Mouse (Mus musculus) frontal cortex, postnatal 25 days (tissue): ENCODE results near the gene Zfyve28.

ENCODE experiments used
- DNase-seq, 2 experiments: peaks; one replicate each; pipeline ENCODE4 v3.0.0; 2022; ENCODE audit warnings: low spot score in 2 of 2

Gene Zfyve28

DNA sequence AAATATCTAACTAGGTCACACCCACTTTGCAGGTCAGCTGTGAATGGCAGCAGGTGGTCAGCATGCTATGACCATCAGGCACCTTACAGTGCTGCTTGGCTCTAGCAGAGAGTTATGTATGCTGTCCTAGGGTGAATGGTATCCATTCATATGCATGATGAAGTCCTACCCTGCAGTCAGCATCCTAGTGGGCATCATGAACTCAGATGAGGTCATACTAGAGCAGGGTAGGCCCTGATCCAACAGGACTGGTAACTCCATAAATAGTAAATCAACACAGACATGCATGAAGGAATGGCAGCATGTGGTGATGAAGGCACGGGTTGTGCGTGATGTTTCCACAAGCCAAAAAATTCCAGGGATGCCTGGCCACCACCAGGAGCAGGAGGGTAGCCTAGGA lies 82.5 kb downstream of the Zfyve28 start:
- no peak for DNase-seq

DNA sequence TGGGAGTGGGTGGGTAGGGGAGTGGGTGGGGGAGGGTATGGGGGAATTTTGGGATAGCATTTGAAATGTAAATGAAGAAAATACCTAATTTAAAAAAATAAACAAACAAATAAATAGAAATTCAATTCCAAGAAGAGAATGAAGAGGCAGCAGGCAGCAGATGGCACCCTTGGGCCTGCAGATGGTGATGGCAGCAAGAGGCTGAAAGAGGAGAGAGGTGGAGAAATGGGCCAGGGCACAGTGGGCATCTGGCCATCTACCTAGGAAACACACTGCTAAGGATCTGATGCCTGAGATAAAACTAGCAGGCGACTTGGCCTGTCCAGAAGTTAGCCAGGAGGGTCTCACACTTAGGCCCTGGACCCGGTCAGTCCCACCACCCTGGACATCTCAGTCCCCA lies 83.3 kb downstream of the Zfyve28 start:
- DNase-seq = no peak

- DNase-seq = no peak
Measured at GRCm38 (mm10) chr5:34202006-34202405, 86.2 kb downstream of the Zfyve28 start.

- no peak for DNase-seq
Measured at GRCm38 (mm10) chr5:34201396-34201795, 86.9 kb downstream of the Zfyve28 start.

DNA sequence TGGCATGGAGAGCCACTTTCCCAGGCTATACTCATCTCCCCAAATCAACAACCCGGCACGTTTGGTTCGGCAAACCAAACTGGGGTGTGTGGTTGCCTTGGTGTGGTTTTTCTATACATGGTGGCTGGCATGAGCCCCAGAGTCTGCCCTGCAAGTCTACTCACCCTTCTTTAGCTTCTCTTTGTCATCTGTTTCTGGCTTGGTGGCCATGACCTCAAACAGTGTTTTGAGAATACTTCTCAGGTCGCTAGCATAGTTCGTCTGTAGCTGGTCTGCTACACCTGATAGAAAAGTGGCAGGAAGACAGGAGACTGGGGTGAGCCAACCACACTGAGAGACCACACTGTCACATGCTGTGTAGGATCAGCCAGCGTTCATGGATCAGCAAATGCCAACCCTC lies 89.6 kb downstream of the Zfyve28 start:
- no peak for DNase-seq

DNA sequence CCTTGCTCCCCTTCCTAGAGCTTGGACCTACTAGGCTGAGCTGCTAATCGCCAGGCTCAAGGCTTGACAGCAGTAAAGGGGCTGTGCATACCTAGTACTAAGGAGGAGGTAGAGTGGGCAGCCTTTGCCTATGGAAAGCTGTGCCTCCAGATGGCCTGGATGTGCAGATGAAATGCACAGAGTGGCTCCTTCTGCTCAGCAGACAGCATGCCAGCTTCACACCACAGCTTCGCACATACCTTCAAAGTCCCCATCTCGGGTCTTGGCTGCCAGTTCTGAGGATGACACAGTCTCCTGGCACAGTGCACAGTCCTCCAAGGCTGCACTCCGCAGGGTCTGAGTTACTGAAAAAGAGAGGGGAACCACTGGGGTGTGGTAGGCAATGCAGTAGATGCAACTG lies 91.0 kb downstream of the Zfyve28 start:
- peak in 1 of 2 experiments; percentile 46 for DNase-seq

DNA sequence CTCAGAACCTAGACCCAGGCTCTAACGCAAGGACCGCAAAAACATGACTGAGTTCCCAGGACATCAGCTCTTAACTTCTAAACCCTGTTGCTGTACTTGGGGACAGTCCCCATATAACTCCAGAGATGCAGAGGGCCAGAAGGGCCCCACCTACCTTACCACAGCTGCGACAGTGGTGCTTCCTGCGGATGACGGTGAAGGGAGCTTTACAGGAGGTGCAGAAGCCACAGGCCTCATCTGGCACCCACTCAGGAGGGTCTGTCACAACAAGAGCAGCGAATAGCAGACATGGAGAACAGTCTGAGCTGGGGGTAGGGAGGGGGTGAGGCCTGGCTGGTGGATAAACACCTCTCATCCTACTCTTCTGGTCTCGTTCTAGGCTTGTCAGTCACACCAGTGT lies 91.8 kb downstream of the Zfyve28 start:
- DNase-seq = no peak

GRCm38 (mm10) chr5:34195786-34196185 lies 92.5 kb downstream of the Zfyve28 start:
- no peak for DNase-seq

DNA sequence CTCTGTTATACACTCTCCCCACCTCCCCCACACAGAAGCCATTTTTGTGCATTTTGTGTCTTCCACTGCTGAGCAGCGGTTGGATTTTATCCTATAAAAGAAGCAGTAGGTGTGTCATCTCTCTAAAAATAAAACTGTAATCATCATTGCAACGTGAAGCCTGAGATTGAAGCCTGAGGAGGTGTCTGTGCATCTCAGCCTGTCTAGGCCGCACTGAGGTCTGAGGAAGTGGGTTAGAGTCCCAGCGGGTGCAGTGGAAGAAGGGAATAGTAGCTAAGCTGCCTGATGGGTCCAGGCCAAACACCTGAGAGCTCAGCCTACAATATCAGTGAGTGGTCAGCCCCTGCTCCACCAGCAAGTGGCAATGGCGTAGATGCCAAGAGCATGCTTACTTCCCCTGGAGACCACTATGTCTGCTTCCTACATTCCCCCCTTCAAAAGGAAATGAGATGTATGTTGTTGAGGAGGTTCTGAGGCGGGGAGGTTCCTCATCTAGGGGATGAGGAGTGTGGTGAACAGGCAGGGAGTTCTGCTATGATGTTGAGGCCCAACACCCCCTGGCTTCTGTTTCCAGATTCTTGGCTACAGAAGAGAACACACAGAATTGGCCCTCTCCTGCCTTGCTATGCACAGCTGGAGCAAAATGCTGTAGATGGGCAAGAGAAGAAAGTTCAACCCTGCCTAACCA lies 93.1 kb downstream of the Zfyve28 start:
- no peak for DNase-seq

DNA sequence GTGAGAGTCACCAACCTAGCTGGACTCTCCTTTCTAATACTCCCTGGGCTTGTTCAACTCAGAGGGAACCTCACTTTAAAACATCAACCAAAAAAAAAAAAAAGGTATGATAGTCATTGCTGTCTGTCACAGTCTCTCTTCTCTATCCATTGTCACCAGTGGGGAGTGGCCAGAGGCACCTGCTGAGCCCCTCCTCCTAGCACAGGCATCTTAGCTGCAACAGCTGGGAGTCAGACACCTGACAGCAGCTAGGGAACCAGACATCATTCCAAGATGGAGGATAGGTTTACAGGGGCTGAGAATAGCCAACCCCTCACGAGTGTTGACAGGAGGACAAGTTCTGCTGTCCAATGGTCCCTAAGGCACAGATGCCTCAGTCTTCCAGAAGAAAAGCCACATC lies 93.8 kb downstream of the Zfyve28 start:
- no peak for DNase-seq

GRCm38 (mm10) chr5:34191843-34192242 lies 96.4 kb downstream of the Zfyve28 start:
- no peak for DNase-seq

DNA sequence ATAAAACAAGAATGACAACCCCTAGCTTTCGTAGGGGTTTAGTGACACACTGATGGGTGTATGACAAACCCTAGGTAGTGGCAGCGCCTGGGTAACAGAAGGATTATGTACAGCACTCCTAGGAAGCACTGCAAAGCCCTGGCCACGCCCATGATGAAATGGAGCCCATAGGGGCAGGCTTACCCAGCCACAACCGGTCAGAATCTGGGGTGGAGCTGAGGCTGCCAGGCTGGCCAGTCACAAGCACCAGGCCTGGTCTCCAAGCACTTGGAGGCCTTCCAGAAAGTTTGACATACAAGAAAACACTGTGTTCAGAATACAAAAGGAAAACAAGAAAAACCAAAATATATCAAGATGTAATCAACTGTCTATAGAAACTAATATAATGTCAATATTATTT lies 97.2 kb downstream of the Zfyve28 start:
- DNase-seq = no peak

DNA sequence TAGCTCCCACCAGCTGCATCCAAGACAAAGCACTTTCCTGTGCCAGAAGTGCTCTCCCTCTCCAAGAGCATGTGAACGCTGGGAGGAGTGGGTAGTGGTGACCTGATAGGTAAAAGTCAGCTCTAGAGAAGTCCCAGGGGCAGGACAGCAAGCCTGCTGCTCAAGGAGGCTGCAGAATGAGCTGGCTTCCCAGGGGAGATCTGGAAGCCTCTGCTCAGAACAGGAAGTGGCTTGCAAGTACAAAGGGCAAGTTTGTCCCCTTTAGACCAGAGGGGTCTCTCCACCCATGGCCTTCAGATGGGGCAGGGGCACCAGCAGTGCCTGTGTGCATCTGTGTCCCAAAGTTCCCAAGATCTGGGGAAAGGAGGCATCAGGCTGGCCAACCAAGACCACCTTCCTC lies 98.7 kb downstream of the Zfyve28 start:
- no peak for DNase-seq

DNA sequence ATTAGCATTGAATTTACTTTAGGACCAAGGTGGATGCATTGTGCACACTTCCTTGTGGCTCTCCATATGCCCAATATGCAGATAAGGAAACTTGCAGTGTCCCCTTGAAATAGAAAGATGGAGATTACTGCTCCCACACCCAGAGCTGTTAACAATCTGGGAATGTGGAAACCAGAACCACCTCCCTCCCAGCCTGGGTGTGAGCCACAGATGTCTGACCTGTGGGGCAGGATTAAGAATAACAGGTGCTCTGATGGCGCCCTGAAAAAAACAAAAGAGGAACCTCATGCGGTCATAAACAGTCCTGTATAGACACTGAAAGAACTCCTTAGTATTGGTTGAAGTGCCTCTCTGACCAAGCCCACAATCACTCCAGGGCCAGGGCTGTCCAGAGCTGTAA lies 99.4 kb downstream of the Zfyve28 start:
- DNase-seq = no peak

- peak; percentile 96 to 99 for DNase-seq
Measured at GRCm38 (mm10) chr5:34187601-34188316, 100.5 kb downstream of the Zfyve28 start, which contains the start of gene Mxd4. Gene Mxd4 (minus strand): TSS chr5:34187720.

GRCm38 (mm10) chr5:34186961-34187391 lies 101.3 kb downstream of the Zfyve28 start:
- no peak for DNase-seq

DNA sequence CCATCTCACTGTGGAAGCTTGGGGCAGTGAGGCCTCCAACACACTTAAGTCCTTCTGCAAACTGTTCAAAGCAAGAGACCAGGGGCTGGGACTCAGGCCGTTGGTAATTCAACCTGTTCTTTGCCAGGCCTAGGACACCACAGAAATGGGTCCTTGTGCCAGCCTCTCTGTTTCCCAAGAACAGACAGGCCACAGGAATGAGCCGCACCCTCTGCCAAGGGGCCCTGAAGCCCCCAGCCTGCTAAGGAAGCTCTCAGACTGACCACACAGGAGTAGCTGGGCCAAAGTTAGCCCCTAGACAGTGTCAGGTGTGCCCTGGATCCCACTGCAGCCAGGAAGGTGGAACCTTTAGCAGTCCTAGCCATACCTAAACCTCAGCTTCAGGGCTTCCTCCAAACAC lies 101.9 kb downstream of the Zfyve28 start:
- DNase-seq = no peak

- DNase-seq = no peak
Measured at GRCm38 (mm10) chr5:34185791-34186190, 102.5 kb downstream of the Zfyve28 start.

DNA sequence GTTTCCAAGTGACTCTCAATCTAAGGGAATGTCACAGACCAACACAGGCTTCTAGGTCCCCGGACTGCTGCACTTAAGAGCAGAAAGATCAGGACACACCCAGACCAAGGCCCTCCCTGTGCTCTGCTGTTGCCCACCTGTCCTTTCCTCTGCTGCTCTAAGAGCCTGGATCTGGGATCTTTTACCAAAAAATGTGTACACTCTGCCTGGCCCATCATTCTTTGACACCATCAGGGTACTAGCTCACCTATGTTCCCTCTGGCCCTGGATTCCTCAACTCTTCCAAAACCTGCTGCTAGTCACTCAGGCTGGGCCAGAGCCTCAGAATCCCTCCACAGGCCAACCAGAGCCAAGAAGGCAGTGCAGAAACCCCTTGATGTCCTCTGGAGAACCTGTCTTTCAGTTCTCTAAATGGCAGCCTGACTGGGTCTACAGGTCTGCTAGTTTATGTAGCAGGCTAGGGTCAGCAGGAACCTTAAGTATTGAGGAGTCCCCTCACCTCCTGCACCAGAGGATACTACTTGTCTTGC lies 103.1 kb downstream of the Zfyve28 start:
- DNase-seq = peak in 1 of 2 experiments; percentile 1

GRCm38 (mm10) chr5:34183976-34184375 lies 104.3 kb downstream of the Zfyve28 start:
- DNase-seq = peak; percentile 1 to 3

DNA sequence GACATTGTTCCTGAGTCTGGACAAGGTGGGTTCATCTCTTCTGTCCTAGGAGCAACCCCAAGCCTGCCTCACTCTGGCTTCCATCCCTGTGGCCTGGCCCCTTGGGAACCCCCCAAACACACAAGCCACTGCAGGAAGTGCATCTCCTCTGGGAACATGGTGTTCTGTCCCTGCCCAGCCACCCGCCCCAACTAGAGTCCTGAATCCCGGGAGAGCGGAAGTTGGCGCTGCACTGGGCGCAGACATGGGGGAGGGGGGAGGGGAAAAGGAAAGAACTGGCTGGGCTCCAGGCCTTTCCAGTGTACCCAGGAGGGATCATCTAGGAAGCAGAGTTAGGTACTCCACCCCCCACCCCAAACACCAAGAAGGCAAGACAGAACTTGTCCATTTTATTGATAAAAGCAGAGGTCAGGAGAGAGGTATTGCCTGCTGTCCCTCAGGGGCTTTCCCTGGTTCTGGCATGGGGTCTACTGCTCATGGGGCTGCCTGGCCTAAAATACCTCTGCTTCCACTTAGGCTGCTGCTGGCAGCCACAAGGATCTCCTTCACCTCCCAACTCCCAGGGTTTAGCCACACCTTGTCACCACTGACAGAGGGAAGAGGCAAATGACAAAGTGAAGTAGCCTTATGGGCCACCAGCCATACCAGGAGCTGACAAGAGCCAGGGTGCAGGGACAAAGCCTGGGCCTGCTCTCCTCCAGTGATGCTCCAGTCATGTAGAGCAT lies 104.9 kb downstream of the Zfyve28 start:
- DNase-seq = peak; percentile 2 to 7

DNA sequence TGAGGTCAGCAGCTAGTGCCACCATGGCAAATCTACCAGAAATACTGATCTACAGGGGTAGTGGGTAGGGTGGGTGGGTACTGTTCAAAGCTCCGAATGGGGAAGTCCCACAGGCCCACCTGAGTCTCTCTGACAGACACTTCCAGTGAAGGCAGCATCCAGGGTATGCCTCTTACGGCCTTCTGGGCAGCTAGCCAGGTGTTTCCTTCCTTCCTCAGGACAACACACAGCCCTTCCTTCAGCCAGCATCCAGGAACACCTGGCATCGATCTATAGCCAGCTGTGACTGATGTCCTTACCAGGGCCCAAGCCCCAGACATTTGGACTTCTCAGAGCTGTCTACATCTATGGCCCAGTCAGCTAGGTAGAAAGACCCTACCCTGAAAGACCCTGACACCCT lies 105.8 kb downstream of the Zfyve28 start:
- DNase-seq = peak; percentile 2 to 4
